Mouse (Mus musculus) midbrain, embryonic 10.5 days (tissue): Measurements from ENCODE around the gene Rnft2. TPM values are rescaled to one million over a fixed set of nuclear protein-coding genes. Genes with fewer than 3 reads are reported as not detected.

ENCODE experiments used
- DNase-seq: peaks from one replicate; pipeline ENCODE4 v3.0.0-alpha.2; 2017; ENCODE audit warnings: low spot score
- H3K27ac ChIP-seq: fragments of 300-500 bp; sonication (generic); replicated peaks from 2 replicates; pipeline ENCODE4 v1.5.1; 2016; ENCODE audit warnings: mild to moderate bottlenecking
- H3K27me3 ChIP-seq: fragments of 300-500 bp; sonication (generic); 2 replicates; pipeline ENCODE4 v1.6.1; 2016; ENCODE audit warnings: low read depth, mild to moderate bottlenecking; ENCODE audit not compliant: poor library complexity, severe bottlenecking
- H3K36me3 ChIP-seq: fragments of 300-500 bp; sonication (generic); 2 replicates; pipeline ENCODE4 v1.6.1; 2016; ENCODE audit warnings: mild to moderate bottlenecking, moderate library complexity
- H3K4me1 ChIP-seq: fragments of 300-500 bp; sonication (generic); 2 replicates; pipeline ENCODE4 v1.6.1; 2016
- H3K4me3 ChIP-seq: fragments of 300-500 bp; sonication (generic); 2 replicates; pipeline ENCODE4 v1.5.1; 2016; ENCODE audit warnings: mild to moderate bottlenecking, moderate library complexity
- H3K9me3 ChIP-seq: fragments of 300-500 bp; sonication (generic); replicated peaks from 2 replicates; pipeline ENCODE4 v1.6.1; 2016; ENCODE audit warnings: mild to moderate bottlenecking
- WGBS: fragments of 180-500 bp; shearing (Covaris S2); methylation state at CpG from one replicate; pipeline ENCODE4 v1.1.7; 2016; 5-methylcytosine and 5-hydroxymethylcytosine counted together
- polyA plus RNA-seq: library from polyadenylated mRNA; unstranded; fragments of >200 nt; fragmentation: Nextera tagmentation; extraction: Ambion mirVana; gene quantifications from 2 replicates; pipeline ENCODE4 v1.2.1, GENCODE M21; 2016

Rnft2 gene
- polyA plus RNA-seq, 1 experiment from 2014 or later, result 5.0 TPM

DNA sequence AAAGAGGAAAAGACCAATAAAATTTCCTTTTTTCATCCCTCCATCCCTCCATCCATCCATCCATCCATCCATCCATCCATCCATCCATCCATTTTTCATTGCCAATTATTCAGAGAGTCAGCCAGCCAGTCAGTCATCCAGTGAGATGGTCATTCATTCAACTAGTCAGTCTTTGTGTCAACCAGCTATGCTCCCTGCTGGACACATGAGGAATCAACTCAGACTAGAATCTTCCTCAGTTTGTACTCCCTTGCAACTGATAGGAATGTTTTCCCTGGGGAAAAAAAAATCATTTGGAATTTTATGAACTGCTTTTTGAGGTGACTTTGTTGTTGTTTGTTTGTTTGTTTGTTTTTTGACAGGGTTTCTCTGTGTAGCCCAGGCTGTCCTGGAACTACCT lies 79.5 kb downstream of the Rnft2 start:
- Histone ChIP-seq H3K4me1 (peaks cover 17% of the 10 kb centered on the region), H3K9me3 (no peaks in the 10 kb centered on the region), H3K27ac (no peak overlapping the region), H3K4me3 (no peak overlapping the region), H3K27me3 (peaks cover 88% of the 10 kb centered on the region), H3K36me3 (no peaks in the 10 kb centered on the region)
- no peak for DNase-seq

DNA sequence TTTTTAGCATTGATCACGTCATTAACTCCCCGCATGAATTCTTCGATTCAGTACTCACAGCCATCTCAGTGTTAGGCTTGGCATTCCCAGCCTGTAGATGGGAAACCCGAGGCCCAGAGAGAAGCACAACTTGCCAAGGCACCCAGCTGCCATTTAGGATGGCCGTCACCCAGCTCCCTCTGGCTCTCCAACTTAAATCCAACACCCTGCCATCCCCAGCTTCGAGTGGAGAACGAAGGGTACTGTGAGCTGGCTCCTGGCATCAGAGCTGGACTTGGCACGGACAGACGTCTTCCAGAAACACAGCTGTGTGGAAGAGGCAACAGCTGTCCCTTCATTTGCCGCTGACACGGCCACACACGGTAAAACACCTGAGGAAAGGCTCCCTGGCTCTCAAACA lies 80.3 kb downstream of the Rnft2 start, which contains the start of gene Hrk:
Hrk (plus strand) TSS at position 68 of the 400 bp plus-strand sequence.
- Histone ChIP-seq H3K27ac (no peak within 1 kb of the TSS), H3K36me3 (no peaks in the 10 kb centered on the region), H3K4me1 (peaks cover 10% of the 10 kb centered on the region), H3K9me3 (no peaks in the 10 kb centered on the region), H3K27me3 (peaks cover 80% of the 10 kb centered on the region), H3K4me3 (no peak within 1 kb of the TSS)
- WGBS, result 74% methylated on average over 12 of the region's 12 CpGs
- DNase-seq, result no peak

DNA sequence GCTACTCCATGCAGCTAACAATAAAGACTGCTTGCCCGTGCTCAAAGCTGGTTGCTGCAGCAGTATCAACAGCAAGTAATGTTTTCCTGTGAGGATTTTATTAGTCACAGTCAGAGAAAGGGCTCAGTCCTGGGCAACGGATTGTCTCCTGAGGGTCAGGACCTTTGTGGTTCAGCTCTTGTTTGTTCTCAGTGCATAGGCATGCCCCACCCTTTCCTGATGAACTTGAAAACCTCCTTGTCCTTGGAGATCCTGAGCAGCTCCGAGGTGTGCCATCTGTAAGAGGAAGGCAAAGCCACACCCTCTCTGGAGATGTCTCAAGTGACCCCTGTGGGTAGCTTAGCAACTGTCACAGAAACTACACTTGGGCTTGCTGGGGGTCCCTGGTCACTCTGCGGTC lies 84.2 kb downstream of the Rnft2 start:
- H3K4me1 ChIP-seq, result peaks cover 3% of the 10 kb centered on the region; the same call in 1 of the 2 replicates
- WGBS, result 50% methylated on average over 4 of the region's 4 CpGs
- H3K27ac ChIP-seq, result no peak overlapping the region
- no peak for DNase-seq
- no peaks in the 10 kb centered on the region for H3K36me3 ChIP-seq
- H3K9me3 ChIP-seq, result no peaks in the 10 kb centered on the region
- H3K4me3 ChIP-seq, result no peak overlapping the region
- H3K27me3 ChIP-seq, result peaks cover 41% of the 10 kb centered on the region

DNA sequence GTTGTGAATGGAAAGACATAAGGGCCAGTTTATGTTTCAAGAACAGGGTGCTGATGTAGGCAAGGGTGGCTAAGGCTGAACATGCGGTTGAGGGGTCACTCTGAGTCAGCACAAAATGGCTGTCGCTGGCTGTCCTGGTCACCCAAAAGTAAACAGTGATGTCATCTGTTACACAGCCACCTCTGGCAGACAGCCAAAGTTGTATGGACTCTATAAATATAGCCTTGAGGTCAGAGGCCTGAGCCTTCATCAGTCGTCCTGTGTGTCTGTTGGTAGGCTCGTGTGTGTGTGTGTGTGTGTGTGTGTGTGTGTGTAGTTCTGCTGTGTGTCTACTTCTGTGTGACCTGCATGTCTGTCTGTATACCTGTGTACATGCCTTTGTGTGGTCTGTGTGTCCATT lies 87.9 kb downstream of the Rnft2 start:
- Histone ChIP-seq H3K27me3 (peaks cover 13% of the 10 kb centered on the region), H3K27ac (no peak overlapping the region)
- WGBS, result 70% methylated on average over 4 of the region's 4 CpGs

DNA sequence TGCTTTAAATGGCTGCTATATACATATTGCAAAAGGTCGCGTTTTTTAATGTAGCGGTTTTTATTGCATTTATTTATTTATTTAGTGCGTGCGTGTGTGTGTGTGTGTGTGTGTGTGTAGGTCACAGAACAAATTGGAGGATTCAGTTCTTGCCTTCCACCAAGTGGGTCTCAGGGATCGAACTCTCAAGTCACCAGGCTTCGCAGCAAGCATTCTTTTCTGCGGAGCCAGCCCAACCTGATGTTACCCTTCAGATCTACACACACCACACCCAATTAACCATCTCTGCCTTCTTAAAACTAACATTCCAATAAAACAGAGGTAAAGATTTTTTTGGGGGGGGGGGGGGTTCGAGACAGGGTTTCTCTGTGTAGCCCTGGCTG lies 89.4 kb downstream of the Rnft2 start:
- WGBS, result 24% methylated on average over 9 of the region's 9 CpGs
- Histone ChIP-seq H3K27me3 (0 out of 2 replicates have a peak, but pooled peaks cover 1% of the 10 kb centered on the region), H3K36me3 (peaks cover 28% of the 10 kb centered on the region), H3K27ac (peak overlapping the region; percentile 87), H3K4me3 (peak overlapping the region; percentile 80), H3K4me1 (peaks cover 23% of the 10 kb centered on the region), H3K9me3 (no peaks in the 10 kb centered on the region)
- DNase-seq, result no peak

More for the DNA sequence above, 87.9 kb downstream of the Rnft2 start:
- H3K4me3 ChIP-seq, result no peak overlapping the region
- peaks cover 16% of the 10 kb centered on the region for H3K36me3 ChIP-seq
- no peak for DNase-seq
- H3K9me3 ChIP-seq, result no peaks in the 10 kb centered on the region
- peaks cover 25% of the 10 kb centered on the region for H3K4me1 ChIP-seq

DNA sequence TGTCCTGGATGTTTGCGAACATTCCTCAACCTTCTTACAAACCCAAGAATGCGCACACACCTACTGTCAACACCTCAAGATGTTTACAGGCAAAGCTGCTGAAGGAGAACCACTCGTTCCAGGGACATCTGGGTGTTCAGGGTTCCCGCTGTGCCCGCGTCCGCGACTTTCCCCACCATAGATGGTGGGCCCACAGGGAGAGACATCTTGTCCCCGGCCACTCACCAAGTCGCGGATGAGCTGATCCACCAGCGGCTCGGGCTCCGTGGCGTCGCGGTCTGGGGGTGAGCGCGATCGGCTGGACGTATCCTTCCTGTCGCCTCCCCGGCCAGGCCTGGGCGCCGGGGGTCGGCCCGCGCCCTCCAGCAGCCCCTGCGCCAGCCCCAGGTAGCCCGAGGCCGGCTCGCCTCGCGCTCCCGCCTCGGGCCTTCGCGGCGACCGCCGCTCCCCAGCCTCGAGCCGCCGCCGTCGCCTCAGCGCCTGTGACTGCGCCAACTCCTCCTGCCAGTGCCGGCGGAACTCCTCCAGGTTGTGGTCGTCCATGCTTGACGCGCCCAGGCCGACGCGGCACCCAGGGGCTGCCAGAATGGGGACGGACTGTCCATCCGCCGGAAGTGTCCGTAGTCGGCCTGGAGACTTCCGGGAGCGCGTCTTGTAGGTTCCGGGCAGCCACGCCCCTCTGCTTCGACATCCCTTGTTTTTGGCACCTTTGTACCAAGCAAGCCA lies 89.9 kb downstream of the Rnft2 start, which contains the start of gene Fbxw8:
Fbxw8 (minus strand) TSS at position 626 of the 726 bp plus-strand sequence.
- WGBS, result under 1% methylated on average over 67 of the region's 67 CpGs
- Histone ChIP-seq H3K27me3 (no peaks in the 10 kb centered on the region), H3K36me3 (peaks cover 28% of the 10 kb centered on the region), H3K27ac (peak within 1 kb of the TSS; percentile 87), H3K9me3 (no peaks in the 10 kb centered on the region), H3K4me3 (peak within 1 kb of the TSS; percentile 80), H3K4me1 (peaks cover 22% of the 10 kb centered on the region)
- peak; percentile 91 for DNase-seq

DNA sequence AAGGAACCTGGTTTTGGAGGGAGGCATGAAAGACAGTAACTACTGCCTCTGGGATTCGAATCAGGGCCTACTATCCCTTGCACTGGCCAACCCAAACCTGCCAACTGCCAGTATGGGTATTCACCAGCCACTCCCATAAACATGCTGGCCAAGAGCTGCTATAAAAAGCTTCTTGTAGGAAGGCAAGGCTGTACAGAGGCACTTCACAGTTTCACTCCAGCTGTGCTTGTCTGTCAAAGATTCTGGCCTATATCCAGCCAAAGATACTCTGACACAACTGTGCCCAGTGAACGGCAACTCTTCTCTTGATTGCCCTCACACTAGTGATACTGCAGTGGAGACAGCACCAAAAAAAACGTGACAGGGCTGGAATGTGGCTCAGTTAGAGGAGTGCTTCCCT lies 95.2 kb downstream of the Rnft2 start:
- Histone ChIP-seq H3K9me3 (no peaks in the 10 kb centered on the region), H3K4me3 (no peak overlapping the region), H3K27ac (no peak overlapping the region), H3K36me3 (peaks cover 35% of the 10 kb centered on the region), H3K4me1 (peaks cover 19% of the 10 kb centered on the region), H3K27me3 (no peaks in the 10 kb centered on the region)
- no peak for DNase-seq
- WGBS, result 84% methylated on average over 3 of the region's 3 CpGs

DNA sequence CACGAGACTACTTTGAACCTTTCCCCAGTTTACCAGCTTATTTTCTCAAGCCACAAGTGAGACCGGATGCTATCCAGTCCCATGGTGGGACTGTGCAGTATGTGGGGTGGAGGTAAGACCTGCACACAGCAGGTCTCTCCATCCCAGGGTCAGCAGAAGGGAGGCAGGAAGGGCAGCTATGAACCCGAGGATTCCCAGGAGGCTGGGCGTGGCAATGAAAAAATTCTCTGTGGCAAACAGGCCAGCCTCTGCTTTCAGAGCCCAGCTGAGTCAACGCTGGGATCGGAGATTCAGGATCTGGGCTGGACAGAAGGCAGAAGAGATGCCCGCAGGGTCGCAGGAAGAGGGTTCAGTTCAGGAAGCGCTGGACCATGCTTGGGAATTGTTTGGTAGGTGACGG lies 97.7 kb downstream of the Rnft2 start:
- Histone ChIP-seq H3K9me3 (no peaks in the 10 kb centered on the region), H3K36me3 (peaks cover 33% of the 10 kb centered on the region), H3K27me3 (no peaks in the 10 kb centered on the region), H3K4me1 (peaks cover 3% of the 10 kb centered on the region; the same call in 1 of the 2 replicates), H3K27ac (no peak overlapping the region), H3K4me3 (no peak overlapping the region)
- DNase-seq, result no peak
- 88% methylated on average over 10 of the region's 10 CpGs for WGBS

DNA sequence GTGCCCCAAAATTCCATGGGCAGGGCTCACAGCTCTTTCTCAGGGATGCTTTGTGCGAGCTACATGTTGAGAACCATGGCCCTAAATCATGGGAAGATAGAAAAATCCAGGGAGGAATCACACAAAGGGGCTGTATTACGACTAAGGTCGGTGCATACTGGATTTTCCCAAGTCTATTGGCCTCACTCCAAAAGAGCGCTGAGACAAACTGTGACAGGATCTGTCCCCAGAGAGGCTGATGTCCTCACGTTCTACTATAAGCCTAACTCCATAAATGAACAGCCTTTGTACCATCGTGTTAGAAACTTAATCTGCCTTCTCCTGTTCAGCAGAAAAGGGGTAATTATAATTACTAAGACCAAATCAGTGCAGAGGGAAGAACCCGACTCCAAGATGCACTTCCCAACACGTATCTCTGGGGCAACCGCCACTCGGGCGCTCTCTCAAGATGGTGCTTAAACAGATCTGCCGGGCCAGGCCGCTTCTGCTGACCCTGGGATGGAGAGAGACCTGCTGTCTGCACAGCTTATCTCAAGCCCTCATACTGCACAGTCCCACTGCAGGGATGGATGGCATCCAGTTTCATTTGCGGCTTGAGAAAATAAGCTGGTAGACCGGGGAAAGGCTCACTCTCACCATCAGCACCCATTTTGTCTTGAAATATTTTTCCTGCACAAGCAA lies 98.8 kb downstream of the Rnft2 start:
- Histone ChIP-seq H3K27me3 (no peaks in the 10 kb centered on the region), H3K36me3 (peaks cover 34% of the 10 kb centered on the region), H3K4me3 (no peak overlapping the region), H3K9me3 (no peaks in the 10 kb centered on the region), H3K4me1 (peaks cover 3% of the 10 kb centered on the region; the same call in 1 of the 2 replicates), H3K27ac (no peak overlapping the region)
- WGBS, result 90% methylated on average over 15 of the region's 15 CpGs
- no peak for DNase-seq

DNA sequence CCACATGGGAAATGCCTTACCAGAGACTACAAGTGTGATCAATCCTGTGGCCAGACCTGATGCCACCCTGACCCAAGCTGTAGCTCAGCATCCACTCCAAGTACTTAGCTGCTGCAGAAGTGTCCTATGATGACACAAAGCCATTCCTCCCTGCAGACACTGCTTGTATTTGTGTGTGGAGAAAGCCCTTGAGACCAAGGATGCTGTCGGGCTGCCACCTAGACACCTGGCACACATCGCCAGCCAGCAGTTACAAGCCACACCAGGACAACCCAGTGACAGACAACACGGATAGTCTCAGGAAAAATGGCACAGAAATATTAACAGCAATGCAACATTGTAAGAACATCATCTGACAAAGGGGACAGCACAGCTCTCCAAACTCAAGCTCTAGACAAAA lies 99.5 kb downstream of the Rnft2 start:
- Histone ChIP-seq H3K27ac (no peak overlapping the region), H3K36me3 (peaks cover 36% of the 10 kb centered on the region), H3K4me1 (peaks cover 3% of the 10 kb centered on the region; the same call in 1 of the 2 replicates), H3K27me3 (no peaks in the 10 kb centered on the region), H3K4me3 (no peak overlapping the region), H3K9me3 (no peaks in the 10 kb centered on the region)
- WGBS, result 97% methylated on average over 3 of the region's 3 CpGs
- DNase-seq, result no peak

DNA sequence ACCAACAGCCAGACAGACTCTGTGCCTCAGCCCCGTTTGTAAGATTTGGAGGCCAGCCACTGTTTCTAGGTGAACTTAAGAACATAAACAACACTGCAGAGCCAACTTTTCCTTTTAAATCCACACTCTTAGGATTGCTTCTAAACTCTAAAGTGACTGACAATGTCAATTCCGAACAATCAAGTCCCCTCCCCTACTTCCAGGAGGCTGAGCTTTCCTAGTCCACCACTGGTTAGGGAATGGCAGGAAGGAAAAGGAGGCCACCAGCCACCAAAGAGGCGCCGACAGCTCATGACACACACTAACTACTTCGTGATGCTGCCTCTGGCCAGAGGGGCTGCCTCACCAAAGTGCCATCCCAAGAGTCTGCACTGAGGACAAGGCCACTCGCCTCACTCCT lies 100.1 kb downstream of the Rnft2 start:
- 83% methylated on average over 6 of the region's 6 CpGs for WGBS

DNA sequence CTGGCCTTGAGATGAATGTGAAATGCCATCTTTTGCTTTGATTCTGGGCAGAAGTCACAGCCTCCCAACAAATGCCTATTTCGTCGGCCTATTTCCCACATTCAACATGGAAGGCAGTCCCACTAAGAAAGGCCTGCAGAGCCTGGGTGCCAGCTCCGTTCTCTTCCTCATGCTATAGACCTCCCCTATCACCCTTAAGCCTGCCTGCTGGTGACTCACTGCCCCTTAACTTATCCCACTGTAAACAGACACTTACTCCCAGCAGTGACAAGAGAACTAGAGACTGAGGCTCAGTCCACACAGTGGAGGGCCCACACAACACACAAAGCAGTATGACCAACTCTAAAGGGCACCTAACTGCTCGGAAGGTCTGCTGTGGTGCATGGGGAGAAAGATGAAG lies 100.6 kb downstream of the Rnft2 start:
- WGBS, result 89% methylated on average over 4 of the region's 4 CpGs
- H3K4me3 ChIP-seq, result no peak overlapping the region
- H3K27me3 ChIP-seq, result no peaks in the 10 kb centered on the region
- DNase-seq, result no peak
- peaks cover 3% of the 10 kb centered on the region; the same call in 1 of the 2 replicates for H3K4me1 ChIP-seq
- no peaks in the 10 kb centered on the region for H3K9me3 ChIP-seq
- H3K36me3 ChIP-seq, result peaks cover 47% of the 10 kb centered on the region
- no peak overlapping the region for H3K27ac ChIP-seq

More for the DNA sequence above, 100.1 kb downstream of the Rnft2 start:
- Histone ChIP-seq H3K4me3 (no peak overlapping the region), H3K36me3 (peaks cover 43% of the 10 kb centered on the region), H3K4me1 (peaks cover 3% of the 10 kb centered on the region; the same call in 1 of the 2 replicates), H3K9me3 (no peaks in the 10 kb centered on the region), H3K27me3 (no peaks in the 10 kb centered on the region), H3K27ac (no peak overlapping the region)
- DNase-seq, result no peak
